26 mouse cellular contexts compared by ENCODE assay signal in genomic region chr4:48371037-48371436, GRCm38 (mm10).
DNase-seq lines count a peak whose midpoint lies in the region; ATAC-seq and TF ChIP-seq lines count a peak whose summit lies in the region.
"Had no signal": no experiment of that assay in that cellular context is flagged by ENCODE, and none has a peak within 500 bp of the region (broad histone marks: within the 10 kb centered on the region; RNA-seq: fewer than 3 reads in every experiment).

No protein-coding gene starts in this region.

- H3K27me3 ChIP-seq in forebrain, embryonic 14.5 days (replicated peaks; ENCODE audit: control insufficient read depth, insufficient read depth, low read length): no peaks in the 10 kb centered on the region
- no peaks in the 10 kb centered on the region for H3K27me3 ChIP-seq in forebrain, embryonic 12.5 days
- no peaks in the 10 kb centered on the region for H3K27me3 ChIP-seq in midbrain, postnatal 0 days (ENCODE audit: insufficient read depth, low read length)
- no peaks in the 10 kb centered on the region for H3K27me3 ChIP-seq in midbrain, embryonic 15.5 days (replicated peaks)
- H3K27me3 ChIP-seq: intestine, embryonic 15.5 days; limb, embryonic 15.5 days; lung, embryonic 15.5 days; stomach, embryonic 15.5 days had no signal

- no peak for ATAC-seq in forebrain, embryonic 14.5 days
- ATAC-seq in forebrain, embryonic 12.5 days (ENCODE audit: low FRiP score): no peak
- ATAC-seq in midbrain, postnatal 0 days (ENCODE audit: low FRiP score): no peak
- ATAC-seq in midbrain, embryonic 15.5 days (replicated peaks): no peak
- ATAC-seq: intestine, embryonic 15.5 days; midbrain, embryonic 16.5 days had no signal

- TF ChIP-seq CTCF in midbrain, postnatal 0 days (IDR thresholded peaks at IDR 0.05): no peak

- WGBS in forebrain, embryonic 14.5 days: 79% methylated on average over 1 of the region's 1 CpGs
- WGBS in forebrain, embryonic 12.5 days: 83% methylated on average over 1 of the region's 1 CpGs
- 75% methylated on average over 1 of the region's 1 CpGs for WGBS in midbrain, postnatal 0 days
- WGBS in midbrain, embryonic 15.5 days: 80% methylated on average over 1 of the region's 1 CpGs

- no peaks in the 10 kb centered on the region for H3K4me1 ChIP-seq in forebrain, embryonic 14.5 days (ENCODE audit: control insufficient read depth, insufficient read depth, low read length)
- H3K4me1 ChIP-seq in forebrain, embryonic 12.5 days: no peaks in the 10 kb centered on the region
- no peaks in the 10 kb centered on the region for H3K4me1 ChIP-seq in midbrain, postnatal 0 days (ENCODE audit: insufficient read depth, low read length)
- H3K4me1 ChIP-seq in midbrain, embryonic 15.5 days: no peaks in the 10 kb centered on the region
- H3K4me1 ChIP-seq: heart, embryonic 10.5 days; intestine, embryonic 15.5 days; limb, embryonic 15.5 days; lung, embryonic 15.5 days; stomach, embryonic 15.5 days had no signal

- DNase-seq in forebrain, embryonic 14.5 days (ENCODE audit: low spot score): peak; percentile 46
- peak; percentile 14 for DNase-seq in layer of hippocampus, adult 11-12 months (ENCODE audit: low spot score)
- no peak for DNase-seq in layer of hippocampus, postnatal 10 days (ENCODE audit: low spot score in 2 of 2)
- DNase-seq in midbrain, postnatal 0 days (ENCODE audit: low spot score): peak; percentile 2
- DNase-seq in thymus, postnatal 36 days: no peak
- DNase-seq: adrenal gland, postnatal 14 days; cerebellum, adult 11 months; cerebellum, adult 9-11 months; gastrocnemius, postnatal 10 days; heart, postnatal 4 days; kidney, adult 8-10 months; kidney, postnatal 10 days; left cerebral cortex, postnatal 4 days; lung, postnatal 4 days; thymus, adult 18-20 months; thymus, postnatal 4 days had no signal

- no peak overlapping the region for H3K27ac ChIP-seq in forebrain, embryonic 14.5 days (ENCODE audit: low read depth, low read length)
- H3K27ac ChIP-seq in forebrain, embryonic 12.5 days: no peak overlapping the region
- no peak overlapping the region for H3K27ac ChIP-seq in midbrain, postnatal 0 days (ENCODE audit: low read depth, low read length)
- no peak overlapping the region for H3K27ac ChIP-seq in midbrain, embryonic 15.5 days
- H3K27ac ChIP-seq: heart, embryonic 10.5 days; hindbrain, embryonic 14.5 days; intestine, embryonic 15.5 days; limb, embryonic 15.5 days; liver, embryonic 14.5 days; lung, embryonic 15.5 days; stomach, embryonic 15.5 days had no signal

- H3K9me3 ChIP-seq in forebrain, embryonic 14.5 days (replicated peaks; ENCODE audit: control insufficient read depth, low read length): no peaks in the 10 kb centered on the region
- peaks cover 3% of the 10 kb centered on the region; the same call in 1 of the 2 replicates for H3K9me3 ChIP-seq in forebrain, embryonic 12.5 days
- H3K9me3 ChIP-seq in midbrain, postnatal 0 days (ENCODE audit: low read length): no peaks in the 10 kb centered on the region
- H3K9me3 ChIP-seq in midbrain, embryonic 15.5 days: no peaks in the 10 kb centered on the region
- H3K9me3 ChIP-seq: heart, embryonic 10.5 days; intestine, embryonic 15.5 days; limb, embryonic 15.5 days; lung, embryonic 15.5 days; stomach, embryonic 15.5 days had no signal

- H3K9ac ChIP-seq in forebrain, embryonic 14.5 days (ENCODE audit: low read length): no peak overlapping the region
- no peak overlapping the region for H3K9ac ChIP-seq in forebrain, embryonic 12.5 days
- H3K9ac ChIP-seq in midbrain, postnatal 0 days (replicated peaks; ENCODE audit: low read length, poor library complexity, severe bottlenecking): no peak overlapping the region
- no peak overlapping the region for H3K9ac ChIP-seq in midbrain, embryonic 15.5 days
- H3K9ac ChIP-seq: hindbrain, embryonic 14.5 days; intestine, embryonic 15.5 days; limb, embryonic 15.5 days; liver, embryonic 14.5 days; lung, embryonic 15.5 days; stomach, embryonic 15.5 days had no signal

- H3K4me2 ChIP-seq in forebrain, embryonic 14.5 days (ENCODE audit: low read length): no peak overlapping the region
- no peak overlapping the region for H3K4me2 ChIP-seq in forebrain, embryonic 12.5 days
- no peak overlapping the region for H3K4me2 ChIP-seq in midbrain, postnatal 0 days (ENCODE audit: low read depth, low read length, poor library complexity, severe bottlenecking)
- no peak overlapping the region for H3K4me2 ChIP-seq in midbrain, embryonic 15.5 days
- H3K4me2 ChIP-seq: hindbrain, embryonic 14.5 days; intestine, embryonic 15.5 days; limb, embryonic 15.5 days; lung, embryonic 15.5 days; stomach, embryonic 15.5 days had no signal

- H3K4me3 ChIP-seq in forebrain, embryonic 14.5 days (ENCODE audit: low read depth, low read length): no peak overlapping the region
- no peak overlapping the region for H3K4me3 ChIP-seq in forebrain, embryonic 12.5 days (replicated peaks)
- no peak overlapping the region for H3K4me3 ChIP-seq in midbrain, postnatal 0 days (ENCODE audit: low read depth, low read length)
- no peak overlapping the region for H3K4me3 ChIP-seq in midbrain, embryonic 15.5 days
- H3K4me3 ChIP-seq: heart, embryonic 10.5 days; intestine, embryonic 15.5 days; limb, embryonic 15.5 days; lung, embryonic 15.5 days; stomach, embryonic 15.5 days had no signal

- H3K36me3 ChIP-seq in forebrain, embryonic 14.5 days (ENCODE audit: control insufficient read depth, insufficient read depth, low read length): no peaks in the 10 kb centered on the region
- no peaks in the 10 kb centered on the region for H3K36me3 ChIP-seq in forebrain, embryonic 12.5 days (replicated peaks)
- no peaks in the 10 kb centered on the region for H3K36me3 ChIP-seq in midbrain, postnatal 0 days (ENCODE audit: insufficient read depth, low read length)
- H3K36me3 ChIP-seq in midbrain, embryonic 15.5 days (replicated peaks): no peaks in the 10 kb centered on the region
- H3K36me3 ChIP-seq: heart, embryonic 10.5 days; intestine, embryonic 15.5 days; limb, embryonic 15.5 days; lung, embryonic 15.5 days; stomach, embryonic 15.5 days had no signal

Comparison
In these comparisons a context has a peak if more than half of its experiments do, and no peak if none do; other contexts are left out.
1. DNase-seq: peak in forebrain, embryonic 14.5 days (single experiment), layer of hippocampus, adult 11-12 months (single experiment) and midbrain, postnatal 0 days (single experiment); none in layer of hippocampus, postnatal 10 days (0 of 2) and thymus, postnatal 36 days (0 of 2).